Mouse (Mus musculus) embryonic facial prominence, embryonic 12.5 days (tissue): ENCODE measurements at regions not wholly inside any gene's neighbourhood (a gene's known extent, or its start where the extent isn't known, plus 50 kb on each side); places are given as distances from the start of the nearest gene placed in this dataset.

ENCODE experiments used
- ATAC-seq: fragments of 200-750 bp; cut with Nextera tagmentation; 2 replicates; pipeline ENCODE4 v1.8.0; 2017; ENCODE audit not compliant: insufficient number of reproducible peaks, insufficient read depth, low FRiP score, low TSS enrichment
- H3K27ac ChIP-seq: fragments of 300-500 bp; sonication (generic); 2 replicates; pipeline ENCODE4 v1.5.1; 2016; ENCODE audit warnings: mild to moderate bottlenecking
- H3K27me3 ChIP-seq: fragments of 300-500 bp; sonication (generic); 2 replicates; pipeline ENCODE4 v1.6.1; 2016; ENCODE audit warnings: mild to moderate bottlenecking, moderate library complexity
- H3K36me3 ChIP-seq: fragments of 300-500 bp; sonication (generic); 2 replicates; pipeline ENCODE4 v1.6.1; 2016; ENCODE audit warnings: mild to moderate bottlenecking
- H3K4me1 ChIP-seq: fragments of 300-500 bp; sonication (generic); 2 replicates; pipeline ENCODE4 v1.6.1; 2016
- H3K4me2 ChIP-seq: fragments of 300-500 bp; sonication (generic); replicated peaks from 2 replicates; pipeline ENCODE4 v1.6.1; 2016; ENCODE audit warnings: mild to moderate bottlenecking, moderate library complexity
- H3K4me3 ChIP-seq: fragments of 300-500 bp; sonication (generic); 2 replicates; pipeline ENCODE4 v1.5.1; 2016; ENCODE audit warnings: mild to moderate bottlenecking
- H3K9ac ChIP-seq: fragments of 300-500 bp; sonication (generic); 2 replicates; pipeline ENCODE4 v1.6.1; 2016; ENCODE audit warnings: mild to moderate bottlenecking, moderate library complexity
- H3K9me3 ChIP-seq: fragments of 300-500 bp; sonication (generic); 2 replicates; pipeline ENCODE4 v1.6.1; 2016; ENCODE audit warnings: mild to moderate bottlenecking, moderate library complexity
- WGBS: fragments of 180-500 bp; shearing (Covaris S2); methylation state at CpG from one replicate; pipeline ENCODE4 v1.1.7; 2016; 5-methylcytosine and 5-hydroxymethylcytosine counted together

DNA sequence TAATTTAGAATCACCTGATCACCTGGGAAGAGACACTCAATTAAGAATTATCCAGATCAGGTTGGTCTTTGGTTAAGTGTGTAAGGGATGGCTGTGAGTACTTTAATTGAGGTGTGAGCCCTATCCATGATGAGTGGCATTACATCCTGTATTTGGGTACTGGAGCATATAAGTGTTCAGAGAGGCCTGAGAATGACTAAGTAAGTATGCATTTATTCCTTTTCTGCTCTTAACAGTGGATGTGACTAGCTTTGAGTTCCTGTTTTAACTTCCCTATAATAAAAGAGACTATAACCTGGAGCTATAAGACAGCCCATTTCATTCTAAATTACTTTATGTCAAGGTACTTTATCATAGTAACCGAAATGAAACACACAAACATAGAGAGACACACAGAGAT lies 421.4 kb upstream of the Klf4 start:
- no peak overlapping the region for H3K9ac ChIP-seq
- no peaks in the 10 kb centered on the region for H3K27me3 ChIP-seq
- 94% methylated on average over 1 of the region's 1 CpGs for WGBS
- H3K4me2 ChIP-seq = no peak overlapping the region
- no peak overlapping the region for H3K27ac ChIP-seq
- no peak for ATAC-seq
- H3K9me3 ChIP-seq = no peaks in the 10 kb centered on the region
- H3K4me1 ChIP-seq = no peaks in the 10 kb centered on the region
- H3K4me3 ChIP-seq = no peak overlapping the region
- H3K36me3 ChIP-seq = no peaks in the 10 kb centered on the region

DNA sequence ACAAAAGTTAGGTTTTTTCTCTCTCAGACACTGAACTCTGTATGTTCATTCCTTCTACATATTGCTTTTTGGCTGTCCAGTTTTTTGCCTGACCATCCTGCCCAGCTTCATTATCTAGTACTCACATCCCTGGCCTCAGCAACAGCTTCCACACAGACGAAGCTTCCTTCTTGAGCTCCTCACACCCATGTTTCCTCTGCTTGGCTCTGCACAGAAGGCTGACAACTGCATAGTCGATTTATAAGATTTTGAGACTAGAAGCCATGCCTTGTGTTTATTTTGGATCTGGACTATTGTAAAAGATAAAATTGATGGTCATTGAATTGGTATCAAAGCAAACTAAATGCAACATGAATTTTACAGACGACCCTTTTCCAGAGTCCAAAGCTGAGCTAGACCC lies 420.0 kb upstream of the Klf4 start:
- Histone ChIP-seq H3K36me3 (no peaks in the 10 kb centered on the region), H3K4me1 (no peaks in the 10 kb centered on the region), H3K4me3 (no peak overlapping the region), H3K4me2 (no peak overlapping the region), H3K27me3 (no peaks in the 10 kb centered on the region), H3K9ac (no peak overlapping the region), H3K9me3 (no peaks in the 10 kb centered on the region), H3K27ac (no peak overlapping the region)
- no peak for ATAC-seq
- WGBS = 79% methylated on average over 3 of the region's 3 CpGs

DNA sequence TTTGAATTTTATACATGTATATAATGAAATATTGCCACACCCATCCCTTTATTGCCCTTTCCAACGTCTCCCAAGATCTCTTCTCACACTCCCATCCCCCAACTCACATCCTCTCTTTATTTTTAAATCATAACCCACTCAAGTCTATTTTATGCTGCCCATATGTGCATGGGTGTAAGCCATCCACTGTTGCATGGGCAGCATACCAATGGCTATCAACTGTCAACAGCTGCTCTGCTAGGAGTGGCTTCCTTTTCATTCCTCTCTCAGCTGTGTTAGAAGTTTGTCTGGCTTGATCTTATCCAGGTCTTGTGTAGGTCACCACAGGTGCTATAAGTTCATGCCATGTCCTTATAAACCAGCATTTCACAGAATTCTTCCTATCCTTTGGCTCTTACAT lies 409.2 kb upstream of the Klf4 start:
- H3K27ac ChIP-seq = no peak overlapping the region
- 59% methylated on average over 1 of the region's 1 CpGs for WGBS
- ATAC-seq = no peak
- no peaks in the 10 kb centered on the region for H3K27me3 ChIP-seq
- no peak overlapping the region for H3K9ac ChIP-seq
- no peaks in the 10 kb centered on the region for H3K4me1 ChIP-seq
- no peaks in the 10 kb centered on the region for H3K36me3 ChIP-seq
- no peak overlapping the region for H3K4me3 ChIP-seq
- H3K4me2 ChIP-seq = no peak overlapping the region
- H3K9me3 ChIP-seq = no peaks in the 10 kb centered on the region

DNA sequence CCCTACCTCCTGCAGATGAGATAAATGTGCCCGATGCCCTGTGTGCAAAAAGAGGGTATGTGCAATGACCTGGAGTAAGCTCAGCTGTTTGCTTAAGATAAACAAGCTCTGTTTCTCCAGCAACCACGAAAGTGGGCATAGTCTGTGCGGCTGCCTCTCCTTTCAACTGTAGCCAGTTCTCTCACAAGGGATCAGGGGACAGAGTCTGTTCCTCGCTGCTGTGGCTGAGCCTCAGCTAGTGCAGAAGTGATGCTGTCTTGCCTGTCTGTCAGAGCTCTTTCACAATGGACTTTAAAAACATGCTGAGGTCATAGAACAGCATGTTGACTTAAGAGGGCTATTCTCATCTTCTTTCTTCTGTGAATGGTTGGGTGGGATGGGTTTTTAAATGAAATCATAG lies 406.1 kb upstream of the Klf4 start:
- H3K9ac ChIP-seq = no peak overlapping the region
- no peak for ATAC-seq
- 65% methylated on average over 4 of the region's 4 CpGs for WGBS

DNA sequence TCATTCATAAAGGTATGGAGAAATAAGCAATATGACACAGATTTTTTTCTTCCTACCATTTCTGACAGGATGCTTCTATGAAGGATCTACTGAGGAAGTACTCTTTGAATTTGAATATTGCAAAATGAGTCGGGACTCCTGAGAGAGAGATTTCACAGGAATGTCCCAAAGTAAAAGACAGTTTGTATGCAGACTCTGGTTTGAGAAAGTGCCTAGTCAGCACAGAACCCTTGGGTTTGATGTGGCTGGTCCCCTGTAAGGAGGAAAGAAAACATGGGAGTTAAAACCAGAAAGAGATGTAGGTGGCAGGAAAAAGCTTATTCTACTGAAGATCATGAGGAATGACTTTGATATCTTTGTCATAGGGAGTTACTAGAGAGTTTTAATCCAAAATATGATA lies 405.6 kb upstream of the Klf4 start:
- Histone ChIP-seq H3K9ac (no peak overlapping the region), H3K4me2 (no peak overlapping the region), H3K4me1 (no peaks in the 10 kb centered on the region), H3K9me3 (no peaks in the 10 kb centered on the region), H3K27me3 (no peaks in the 10 kb centered on the region), H3K27ac (no peak overlapping the region), H3K36me3 (no peaks in the 10 kb centered on the region), H3K4me3 (no peak overlapping the region)
- WGBS = 76% methylated on average over 1 of the region's 1 CpGs
- ATAC-seq = no peak

More for the DNA sequence above, 406.1 kb upstream of the Klf4 start:
- H3K27ac ChIP-seq = no peak overlapping the region
- H3K27me3 ChIP-seq = no peaks in the 10 kb centered on the region
- no peaks in the 10 kb centered on the region for H3K9me3 ChIP-seq
- no peaks in the 10 kb centered on the region for H3K4me1 ChIP-seq
- H3K36me3 ChIP-seq = no peaks in the 10 kb centered on the region
- H3K4me2 ChIP-seq = no peak overlapping the region
- no peak overlapping the region for H3K4me3 ChIP-seq

DNA sequence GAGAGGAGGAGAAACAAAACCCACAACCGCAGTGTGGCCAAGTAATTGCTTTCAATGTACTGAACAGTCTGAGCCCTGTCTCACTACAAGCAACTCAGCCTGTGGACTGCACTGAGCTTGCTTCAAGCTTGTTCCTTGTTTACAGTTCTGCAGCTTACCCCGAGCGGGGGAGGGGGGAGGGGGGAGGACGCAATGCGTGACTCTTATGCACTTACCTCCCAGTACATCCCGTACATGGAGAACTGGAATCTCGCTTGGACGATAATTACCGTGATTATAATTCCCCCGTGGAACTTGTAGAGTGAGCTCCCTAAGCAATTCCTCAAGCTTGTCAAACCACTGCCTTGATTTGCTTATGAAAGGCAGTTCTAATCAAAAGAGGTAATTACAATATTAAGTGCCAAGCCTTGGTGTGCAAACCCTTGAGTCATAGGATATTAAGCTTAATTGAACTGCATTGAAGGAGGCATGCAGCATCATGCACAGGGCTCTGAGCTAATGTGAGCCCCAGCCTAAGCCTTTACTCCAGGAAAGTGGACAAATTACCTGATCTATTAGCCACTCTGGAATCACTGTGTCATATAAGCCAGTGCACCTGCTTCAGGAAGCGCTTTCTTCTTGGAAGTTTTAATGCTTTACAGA lies 397.0 kb upstream of the Klf4 start:
- Histone ChIP-seq H3K9ac (no peak overlapping the region), H3K27me3 (no peaks in the 10 kb centered on the region), H3K4me1 (peaks cover 19% of the 10 kb centered on the region), H3K9me3 (no peaks in the 10 kb centered on the region), H3K27ac (peak overlapping the region; percentile 71), H3K36me3 (no peaks in the 10 kb centered on the region), H3K4me3 (no peak overlapping the region), H3K4me2 (peak overlapping the region; percentile 35)
- 37% methylated on average over 11 of the region's 11 CpGs for WGBS
- ATAC-seq = peak; percentile 76; the same call in 1 of the 2 replicates

DNA sequence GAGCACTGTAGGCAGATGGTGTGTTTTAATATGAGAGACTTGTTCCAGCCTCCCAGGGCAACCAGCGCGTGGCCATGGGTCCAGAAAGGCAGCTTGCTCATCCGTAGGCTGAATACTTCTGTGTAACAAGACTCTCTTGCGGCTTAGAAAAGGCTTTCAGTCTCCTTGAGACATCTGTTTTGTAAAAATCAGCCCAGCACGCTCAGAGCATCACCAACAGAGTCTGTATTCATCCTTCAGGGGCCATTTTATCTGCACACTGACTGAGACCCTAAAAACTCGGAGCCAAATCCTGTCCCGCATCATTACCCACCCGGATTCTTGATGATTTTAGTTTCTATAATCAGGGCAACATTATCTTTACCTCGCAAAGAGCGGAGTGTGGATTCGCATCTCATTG lies 396.4 kb upstream of the Klf4 start:
- Histone ChIP-seq H3K27me3 (no peaks in the 10 kb centered on the region), H3K27ac (peak overlapping the region; percentile 71), H3K9ac (no peak overlapping the region), H3K9me3 (no peaks in the 10 kb centered on the region), H3K4me2 (peak overlapping the region; percentile 35), H3K4me3 (no peak overlapping the region), H3K36me3 (no peaks in the 10 kb centered on the region), H3K4me1 (peaks cover 19% of the 10 kb centered on the region)
- 0 out of 2 replicates have a peak, but pooled peaks have one; percentile 28 for ATAC-seq
- 39% methylated on average over 11 of the region's 11 CpGs for WGBS

DNA sequence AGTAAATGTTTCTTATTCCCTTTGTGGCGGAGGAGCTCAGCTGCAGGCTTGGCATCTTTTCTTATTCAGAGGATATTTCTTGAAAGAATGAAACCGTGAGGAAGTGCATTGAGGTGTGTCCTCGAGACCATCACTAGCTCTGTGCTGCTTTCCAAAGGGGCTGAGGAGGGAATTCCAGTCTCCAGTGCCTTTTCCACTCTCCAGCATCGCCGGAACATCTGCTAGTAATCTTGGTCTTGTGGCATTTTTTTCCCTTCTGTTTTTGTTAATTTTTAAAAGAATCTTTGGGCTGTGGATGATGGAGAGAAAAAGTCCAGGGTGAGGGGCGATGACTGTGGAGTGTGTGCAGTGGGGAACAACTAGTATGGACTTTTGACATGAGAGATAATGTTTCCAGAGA lies 395.9 kb upstream of the Klf4 start:
- H3K4me3 ChIP-seq = no peak overlapping the region
- H3K27ac ChIP-seq = peak overlapping the region; percentile 71
- peaks cover 19% of the 10 kb centered on the region for H3K4me1 ChIP-seq
- no peaks in the 10 kb centered on the region for H3K27me3 ChIP-seq
- no peak overlapping the region for H3K4me2 ChIP-seq
- no peaks in the 10 kb centered on the region for H3K9me3 ChIP-seq
- H3K36me3 ChIP-seq = no peaks in the 10 kb centered on the region
- no peak overlapping the region for H3K9ac ChIP-seq
- 34% methylated on average over 6 of the region's 6 CpGs for WGBS
- ATAC-seq = no peak

DNA sequence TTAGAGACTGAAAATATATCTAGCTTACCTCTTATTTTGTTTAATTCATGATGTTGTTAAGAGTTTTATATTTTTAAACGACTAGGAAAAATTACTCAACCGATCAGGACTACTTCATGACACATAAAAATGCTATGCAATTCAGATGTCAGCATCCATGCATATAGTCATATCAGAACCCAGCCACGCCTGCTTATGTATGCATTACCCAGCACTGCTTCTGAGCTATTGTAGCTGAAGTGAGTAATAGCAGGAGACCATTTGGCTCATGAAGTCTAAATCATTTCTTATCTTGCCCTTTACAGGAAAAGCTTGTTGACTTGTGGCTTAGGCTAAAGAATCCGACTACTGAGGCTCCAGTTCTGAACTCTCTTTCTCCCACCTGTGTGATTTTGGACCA lies 395.1 kb upstream of the Klf4 start:
- no peak overlapping the region for H3K4me3 ChIP-seq
- H3K27ac ChIP-seq = 0 out of 2 replicates have a peak overlapping the region, but pooled peaks have one; percentile 71
- no peaks in the 10 kb centered on the region for H3K36me3 ChIP-seq
- 90% methylated on average over 4 of the region's 4 CpGs for WGBS
- H3K9ac ChIP-seq = no peak overlapping the region
- no peaks in the 10 kb centered on the region for H3K9me3 ChIP-seq
- no peak overlapping the region for H3K4me2 ChIP-seq
- no peak for ATAC-seq
- peaks cover 19% of the 10 kb centered on the region for H3K4me1 ChIP-seq
- no peaks in the 10 kb centered on the region for H3K27me3 ChIP-seq

DNA sequence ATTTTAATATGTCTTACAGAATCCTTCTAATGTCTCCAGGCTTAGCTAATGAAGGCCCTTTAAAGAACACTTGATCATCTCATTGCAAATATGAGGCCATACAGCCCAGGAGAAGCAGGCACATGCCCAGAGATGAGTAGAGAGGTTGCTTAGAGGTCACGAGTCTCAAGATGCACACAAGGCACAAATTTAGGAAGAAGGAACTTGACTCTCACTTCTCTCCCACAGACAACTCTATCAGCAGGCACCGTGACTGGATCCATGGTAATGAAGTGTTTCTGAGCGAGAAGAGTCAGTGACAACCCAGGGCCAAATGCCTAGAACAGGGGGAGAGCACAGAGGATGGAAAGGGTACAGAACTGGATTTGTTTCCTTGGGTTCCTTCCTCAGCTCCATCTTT lies 392.7 kb upstream of the Klf4 start:
- peaks cover 19% of the 10 kb centered on the region for H3K4me1 ChIP-seq
- no peak overlapping the region for H3K4me2 ChIP-seq
- H3K27ac ChIP-seq = no peak overlapping the region
- H3K9me3 ChIP-seq = no peaks in the 10 kb centered on the region
- H3K4me3 ChIP-seq = no peak overlapping the region
- whole genome bisulfite sequencing = 78% methylated on average over 3 of the region's 3 CpGs
- no peak for ATAC-seq
- H3K27me3 ChIP-seq = no peaks in the 10 kb centered on the region
- H3K36me3 ChIP-seq = no peaks in the 10 kb centered on the region
- H3K9ac ChIP-seq = no peak overlapping the region

DNA sequence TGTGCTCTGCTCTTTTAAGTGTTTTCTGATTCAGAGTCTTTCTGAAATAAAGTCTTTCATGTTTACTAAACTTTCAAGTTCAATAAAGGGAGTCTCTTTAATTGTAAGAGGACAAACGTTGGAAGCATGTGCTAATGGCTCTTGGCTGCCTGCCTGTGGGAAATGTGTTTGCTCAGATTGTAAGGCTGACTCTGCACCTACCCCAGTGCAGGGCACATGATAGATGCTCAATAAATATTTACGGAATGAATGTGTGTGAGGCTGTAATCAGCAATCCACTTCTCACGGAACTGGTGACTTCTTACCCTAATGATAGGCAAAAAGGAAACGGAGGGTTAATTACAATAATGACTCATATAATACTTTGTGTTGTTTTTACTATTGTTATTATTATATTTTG lies 389.0 kb upstream of the Klf4 start:
- H3K4me3 ChIP-seq = no peak overlapping the region
- no peak overlapping the region for H3K27ac ChIP-seq
- WGBS = 84% methylated on average over 4 of the region's 4 CpGs
- H3K4me2 ChIP-seq = no peak overlapping the region
- no peaks in the 10 kb centered on the region for H3K27me3 ChIP-seq
- no peaks in the 10 kb centered on the region for H3K4me1 ChIP-seq
- H3K9ac ChIP-seq = no peak overlapping the region
- H3K36me3 ChIP-seq = no peaks in the 10 kb centered on the region
- ATAC-seq = no peak
- no peaks in the 10 kb centered on the region for H3K9me3 ChIP-seq

DNA sequence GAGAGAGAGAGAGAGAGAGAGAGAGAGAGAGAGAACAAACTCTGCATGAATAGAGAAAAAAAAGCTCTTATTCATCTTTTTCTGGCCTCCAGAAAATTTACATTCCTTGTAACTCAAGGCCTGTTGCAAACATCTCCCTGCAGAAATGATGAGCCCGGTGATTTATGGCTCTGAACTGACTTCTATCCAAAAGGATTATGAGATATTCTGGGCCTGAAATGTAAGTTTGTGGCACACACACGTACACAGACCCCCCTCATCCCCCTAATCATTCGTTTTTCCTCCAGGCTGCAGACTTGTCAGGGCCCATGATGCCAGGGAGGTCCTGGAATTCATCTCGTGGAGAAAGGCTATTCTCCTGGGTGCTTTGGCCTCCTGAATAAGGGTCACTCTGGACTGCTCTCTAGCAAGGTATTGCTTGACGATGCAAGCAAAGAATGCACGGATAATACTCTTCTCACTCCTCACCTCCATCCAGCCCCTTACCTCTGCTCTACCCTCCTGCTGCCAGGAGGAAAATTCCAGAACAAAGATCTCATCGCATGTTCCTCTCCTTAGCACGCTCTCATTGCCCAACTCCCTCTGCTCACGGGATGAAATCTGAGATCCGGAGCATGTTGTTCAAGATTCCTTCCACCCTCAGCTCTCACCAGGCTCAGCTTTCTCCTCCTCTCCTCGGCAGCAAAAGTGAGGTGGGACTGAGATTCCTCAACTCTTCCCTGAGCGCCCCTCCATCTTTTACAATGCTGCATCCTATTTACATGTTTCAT lies 362.0 kb upstream of the Klf4 start:
- 56% methylated on average over 12 of the region's 12 CpGs for WGBS
- Histone ChIP-seq H3K27me3 (no peaks in the 10 kb centered on the region), H3K27ac (no peak overlapping the region), H3K9ac (no peak overlapping the region), H3K36me3 (no peaks in the 10 kb centered on the region), H3K4me1 (peaks cover 7% of the 10 kb centered on the region; the same call in 1 of the 2 replicates), H3K9me3 (no peaks in the 10 kb centered on the region), H3K4me3 (no peak overlapping the region), H3K4me2 (no peak overlapping the region)
- ATAC-seq = no peak
